Mouse (Mus musculus) lung, postnatal 10 days (tissue): ENCODE results near the gene Nqo2.
A peak's percentile ranks its signal among the peaks of the same experiment; 100 is the strongest.

Source experiments
- DNase-seq: peaks from one replicate; pipeline ENCODE4 v3.0.0; 2021

The Nqo2 gene

DNA sequence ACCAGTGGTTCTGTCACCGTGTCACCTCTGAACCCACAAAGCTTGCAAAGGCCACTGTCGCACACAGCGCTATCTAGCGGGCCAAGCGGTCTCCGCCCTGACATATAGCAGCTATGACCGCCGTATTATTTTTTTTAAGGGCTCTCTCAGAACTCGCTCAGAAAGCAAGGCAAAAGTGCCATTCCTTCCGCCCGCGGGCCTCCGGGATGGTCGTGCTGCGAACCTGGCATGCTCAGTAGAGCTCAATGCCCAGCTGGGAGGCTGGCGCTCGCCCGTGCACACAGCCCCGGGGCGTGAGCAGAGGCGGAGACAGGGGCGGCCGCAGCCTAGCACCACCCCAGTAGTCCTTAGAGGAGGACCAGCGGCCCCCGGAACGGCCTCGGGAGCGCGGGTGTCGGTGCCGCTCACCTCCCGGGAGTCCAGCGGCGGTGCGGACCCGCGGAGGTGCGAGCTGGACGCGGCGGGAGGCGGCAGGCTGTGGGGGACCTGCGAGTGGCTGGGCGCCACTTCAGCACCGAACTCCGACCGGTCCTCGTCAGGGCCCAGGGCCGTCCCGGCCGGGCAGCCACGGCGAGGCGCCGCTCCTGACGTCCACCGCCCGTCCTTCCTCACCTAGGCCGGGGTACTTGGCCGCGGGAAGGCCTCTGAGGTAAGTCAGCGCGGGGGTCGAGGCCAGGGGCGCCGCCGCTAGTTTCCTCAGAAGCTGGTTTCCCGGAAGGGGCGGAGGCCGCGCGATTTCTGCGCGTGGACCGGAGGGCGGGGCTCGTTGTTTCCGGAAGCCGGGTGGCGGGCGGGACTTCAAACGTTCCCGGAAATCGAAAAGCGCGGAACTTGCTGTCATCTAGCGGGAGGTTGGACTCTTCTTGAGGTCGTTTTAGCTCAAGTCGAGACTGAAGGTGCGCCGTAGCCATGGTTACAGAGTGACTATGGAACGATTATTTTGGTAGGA, 37.8 kb downstream of the Nqo2 start, which contains the start of the genes Ripk1 and Serpinb6a:
Ripk1 (plus strand) TSS at position 306 of the 949 bp plus-strand sequence.
Serpinb6a (minus strand) TSS at position 737 of the 949 bp plus-strand sequence.
- DNase-seq, result peak; percentile 96

DNA sequence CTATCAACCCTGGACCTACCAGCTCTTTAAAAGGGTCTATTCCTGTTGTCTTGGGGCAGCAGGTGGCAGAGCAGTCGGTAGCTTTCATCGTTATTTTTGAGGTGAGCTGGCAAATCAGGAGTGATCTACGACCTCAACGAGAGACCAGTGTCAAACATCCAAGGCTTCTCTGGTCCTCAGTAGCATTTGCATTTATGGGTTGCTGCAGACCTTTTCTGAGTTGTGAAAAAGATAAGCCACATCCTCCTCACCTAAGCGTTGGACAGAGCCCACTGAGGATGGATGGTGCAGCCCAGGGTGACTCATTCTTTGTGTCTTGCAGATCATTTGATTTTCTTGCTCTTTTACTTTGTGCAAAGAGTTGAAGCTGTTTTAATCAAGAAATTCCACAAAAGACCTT, 38.6 kb downstream of the Nqo2 start:
- no peak for DNase-seq

DNA sequence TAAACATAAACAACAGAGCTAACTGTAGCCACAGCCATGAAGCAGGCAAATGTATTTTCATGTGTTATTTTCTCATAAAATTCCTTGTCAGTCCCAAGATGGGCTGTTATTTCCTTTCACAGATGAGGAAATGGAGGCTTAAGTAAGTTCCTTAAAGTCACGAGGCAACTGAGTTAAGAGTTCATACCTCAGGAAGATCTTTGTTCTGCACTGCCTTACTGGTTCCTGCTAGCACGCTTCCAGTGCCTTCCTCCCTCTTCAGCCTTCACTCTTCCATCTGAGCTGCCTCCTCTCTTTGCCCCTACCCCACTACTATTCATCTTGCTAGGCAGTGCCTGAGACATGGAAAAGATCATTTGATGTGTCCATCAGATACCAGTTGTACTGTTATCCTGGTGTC, 42.7 kb downstream of the Nqo2 start:
- no peak for DNase-seq

DNA sequence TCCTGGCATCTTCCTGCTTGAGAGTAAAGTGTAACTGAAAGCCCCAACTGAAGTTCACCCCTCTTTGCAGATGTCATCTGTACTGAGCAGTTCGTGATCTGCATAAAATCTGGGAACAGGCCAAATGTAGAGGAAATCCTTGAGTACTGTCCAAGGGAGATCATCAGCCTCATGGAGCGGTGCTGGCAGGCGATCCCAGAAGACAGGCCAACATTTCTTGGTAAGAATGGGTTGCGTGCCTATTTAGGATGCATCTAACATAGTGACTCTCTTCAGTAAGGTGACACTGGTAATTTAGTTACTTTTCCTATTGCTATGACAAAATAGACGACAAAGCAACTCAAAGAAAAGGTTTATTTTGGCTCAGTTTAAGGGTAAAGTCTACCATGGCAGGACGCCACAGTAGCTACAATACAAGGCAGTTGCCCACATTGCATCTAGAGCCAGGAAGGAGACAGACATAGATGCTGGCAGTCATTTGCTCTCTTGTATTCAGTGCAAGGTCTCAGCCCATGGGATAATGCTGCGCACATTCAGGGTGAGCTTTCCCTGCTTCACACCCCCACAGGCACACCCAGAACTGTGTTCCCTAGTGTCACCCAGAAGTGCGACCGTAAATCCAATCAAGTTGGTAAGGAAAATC, 52.6 kb downstream of the Nqo2 start:
- DNase-seq, result no peak

DNA sequence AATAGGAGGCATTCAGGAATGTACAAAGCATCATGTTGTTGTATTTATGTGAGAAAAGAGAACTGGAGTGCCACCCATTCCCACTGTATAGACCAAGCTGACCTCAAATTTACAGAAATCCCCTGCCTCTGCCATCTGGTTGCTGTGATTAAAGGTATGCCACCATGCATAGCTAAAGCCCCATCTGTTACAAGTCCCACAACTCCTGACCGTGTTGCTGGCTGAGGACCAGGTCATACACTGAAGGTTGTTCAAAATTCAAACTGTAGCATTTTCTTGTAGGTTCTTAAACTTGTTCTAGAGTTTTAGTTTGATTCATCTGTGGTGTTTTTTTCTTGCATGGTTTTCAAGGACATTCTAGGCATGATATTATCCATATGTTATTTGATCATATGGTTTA, 54.0 kb downstream of the Nqo2 start:
- DNase-seq, result no peak

DNA sequence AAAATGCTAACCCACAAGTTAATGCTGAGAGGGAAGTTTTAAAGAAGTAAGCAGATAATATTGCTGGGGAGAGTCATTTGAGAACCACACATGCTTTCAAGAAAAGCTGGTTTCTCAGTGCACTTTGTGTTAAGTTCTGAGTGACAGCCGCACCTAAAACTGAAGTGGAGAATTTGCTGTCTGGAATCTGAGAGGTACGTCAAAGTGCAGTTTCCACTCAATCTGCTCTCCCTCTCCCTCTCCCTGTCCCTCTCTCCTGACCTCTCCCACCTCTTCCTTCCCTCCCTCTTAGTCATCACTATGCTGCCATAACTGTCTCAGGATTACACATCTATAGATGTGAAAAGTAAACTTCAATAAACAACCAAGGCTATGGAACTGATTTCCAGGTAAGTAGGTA, 57.5 kb downstream of the Nqo2 start:
- no peak for DNase-seq

DNA sequence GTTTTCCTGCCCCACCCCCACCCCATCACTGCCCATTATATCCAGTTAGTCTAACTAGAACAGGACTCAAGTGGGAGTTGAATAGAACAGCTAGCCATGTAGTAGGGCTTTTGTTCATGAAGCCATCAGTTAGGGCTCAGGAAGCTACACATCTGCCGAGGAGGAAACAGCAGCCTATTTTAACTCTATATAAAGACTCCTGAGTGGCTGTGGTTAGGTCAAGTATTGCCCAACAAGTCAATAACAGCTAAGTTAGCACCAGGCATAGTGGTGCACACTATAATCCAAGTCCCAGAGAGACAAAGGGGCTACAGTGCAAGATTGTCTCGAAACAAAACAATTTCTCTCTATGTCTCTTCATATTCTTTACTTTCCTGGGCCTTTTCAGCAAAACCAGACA, 67.6 kb downstream of the Nqo2 start:
- no peak for DNase-seq

DNA sequence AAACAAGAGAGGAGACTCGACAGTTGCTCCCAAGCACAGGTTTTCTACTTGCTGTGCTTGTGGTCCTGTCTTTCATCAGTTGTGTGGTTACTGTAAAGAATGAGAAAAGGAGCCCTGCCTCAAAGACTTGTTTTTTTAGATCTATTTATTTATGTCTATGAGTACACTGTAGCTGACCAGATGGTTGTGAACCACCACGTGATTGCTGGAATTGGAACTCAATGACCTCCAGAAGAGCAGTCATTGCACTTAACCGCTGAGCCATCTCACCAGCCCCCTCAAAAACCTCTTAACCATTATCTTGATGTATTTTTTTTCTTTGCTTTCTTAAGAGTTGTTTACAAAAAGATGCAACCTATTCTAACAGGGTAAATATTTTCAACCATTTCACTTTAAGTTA, 70.9 kb downstream of the Nqo2 start:
- no peak for DNase-seq

DNA sequence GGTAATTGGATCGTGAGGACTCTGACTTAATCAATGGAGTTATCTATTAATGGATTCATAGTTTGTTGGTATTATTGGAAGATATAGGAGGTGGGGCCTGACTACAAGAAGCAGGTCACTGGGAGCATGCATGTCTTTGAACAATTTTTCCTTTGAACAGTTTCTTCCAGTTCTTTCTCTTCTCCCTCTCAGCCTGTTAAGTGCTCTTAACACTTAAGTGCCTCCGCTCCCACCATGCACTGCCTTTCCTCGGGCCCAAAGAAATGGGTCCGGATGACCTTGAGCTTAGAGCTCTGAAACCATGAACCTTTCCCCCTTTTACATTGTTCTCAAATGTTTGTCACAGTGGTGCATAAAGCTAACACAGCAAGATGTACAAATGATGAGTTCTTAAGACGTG, 72.2 kb downstream of the Nqo2 start:
- no peak for DNase-seq

DNA sequence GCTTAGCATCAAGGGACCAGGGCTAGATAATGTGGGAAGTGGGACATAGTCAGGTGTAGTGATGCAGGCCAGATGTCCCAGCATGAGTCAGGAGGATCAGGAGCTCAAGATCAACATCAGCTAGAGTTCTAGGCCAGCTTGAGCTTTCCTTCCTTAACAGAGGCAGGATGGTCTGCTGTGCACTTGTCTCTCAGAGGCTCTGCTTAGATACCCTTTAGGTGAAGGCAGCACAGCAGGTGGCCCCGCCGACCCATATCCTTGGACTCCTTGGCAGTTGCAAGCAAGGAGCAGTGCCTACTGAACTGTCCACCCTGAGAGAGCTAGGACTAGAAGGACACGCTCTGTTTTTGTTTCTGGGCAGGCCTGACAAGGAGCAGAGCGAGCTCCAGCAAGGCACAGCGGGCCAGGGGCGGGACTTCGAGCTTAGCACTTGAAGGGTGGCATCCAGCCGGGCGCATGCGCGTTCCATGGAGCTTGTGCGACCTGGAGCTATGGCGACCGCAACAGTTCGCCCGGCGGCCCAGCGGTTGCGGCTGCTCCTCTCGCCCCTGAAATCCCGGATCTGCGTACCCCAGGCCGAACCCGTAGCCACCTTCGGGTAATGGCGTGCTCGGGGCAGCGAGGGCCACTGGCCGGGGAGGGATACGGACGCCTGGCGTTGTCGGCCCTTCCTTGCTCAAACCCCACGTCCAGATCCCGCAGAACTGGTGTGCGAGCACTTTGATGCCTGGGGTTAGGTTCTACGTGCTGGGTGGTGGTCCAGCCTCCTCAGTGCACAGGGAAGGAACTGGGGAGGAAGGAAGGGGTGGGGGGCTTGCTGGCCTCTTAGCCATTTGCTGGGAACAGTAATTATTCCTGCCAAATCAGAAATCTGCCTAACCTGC, 72.9 kb downstream of the Nqo2 start, which contains the start of gene Bphl:
Bphl (plus strand) TSS at position 426 of the 884 bp plus-strand sequence.
- peak; percentile 96 for DNase-seq

DNA sequence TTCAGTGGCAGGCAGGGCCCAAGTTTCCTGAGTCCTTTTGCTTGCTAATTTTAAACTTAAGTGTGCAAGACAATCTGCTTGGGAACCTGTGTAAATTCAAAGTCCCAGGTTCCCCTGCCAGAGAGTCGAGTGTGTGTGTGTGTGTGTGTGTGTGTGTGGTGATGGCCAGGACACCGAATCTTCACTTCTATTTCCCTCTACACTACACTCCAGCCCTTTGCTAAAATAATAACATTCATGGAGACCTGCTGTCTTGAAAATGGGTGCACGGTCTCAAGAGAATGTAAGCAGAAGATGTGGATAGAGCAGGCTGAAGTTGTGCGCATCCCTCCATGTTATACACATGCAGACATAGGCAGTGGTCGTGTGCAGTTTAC, 73.6 kb downstream of the Nqo2 start:
- no peak for DNase-seq
